Mouse (Mus musculus) Patski (cell line): ENCODE measurements around the gene Gpbar1. TPM values are rescaled to one million over a fixed set of nuclear protein-coding genes. Genes with fewer than 3 reads are reported as not detected.
"Not testable (repeated sequence)": the region's sequence is repeated elsewhere in the genome, so short reads cannot be mapped to it uniquely, and the experiment has no call there.

Experiments used
- ATAC-seq: fragments of 100-300 bp; one replicate; pipeline ENCODE4 v1.8.0; 2021
- CTCF ChIA-PET: fragments of 350-600 bp; sonication (Branson Sonifier 250); formaldehyde crosslinking; loops from one replicate; lab custom pipeline; 2022; ENCODE audit warnings: inconsistent platforms; lab: Charles Lee
- POLR2A ChIA-PET: fragments of 350-600 bp; sonication (Branson Sonifier 250); formaldehyde crosslinking; loops from one replicate; lab custom pipeline; 2022; ENCODE audit warnings: antibody characterized with exemption, inconsistent platforms; lab: Charles Lee
- DNase-seq: peaks from one replicate; pipeline ENCODE4 v3.0.0-alpha.2; 2011; ENCODE audit warnings: low read depth, low spot score
- H3K27me3 ChIP-seq: fragments of 371-371 bp; one replicate; pipeline ENCODE4 v1.5.1; 2021
- CTCF ChIP-seq: fragments of 100-300 bp; IDR thresholded peaks from one replicate; pipeline ENCODE4 v1.5.1; 2021
- in situ Hi-C: fragments of 300-500 bp; cut with MboI; formaldehyde crosslinking; loops from 3 replicates; pipeline ENCODE4 v1.11.1; 2018; ENCODE audit warnings: low pct_unique_long_range_greater_than_20kb, mixed read lengths
- polyA plus RNA-seq: library from polyadenylated mRNA; unstranded; gene quantifications from one replicate; pipeline ENCODE4 v1.2.3, GENCODE M21; 2021

Gene Gpbar1
- polyA plus RNA-seq, 1 experiment from 2014 or later, result 1.7 TPM

DNA sequence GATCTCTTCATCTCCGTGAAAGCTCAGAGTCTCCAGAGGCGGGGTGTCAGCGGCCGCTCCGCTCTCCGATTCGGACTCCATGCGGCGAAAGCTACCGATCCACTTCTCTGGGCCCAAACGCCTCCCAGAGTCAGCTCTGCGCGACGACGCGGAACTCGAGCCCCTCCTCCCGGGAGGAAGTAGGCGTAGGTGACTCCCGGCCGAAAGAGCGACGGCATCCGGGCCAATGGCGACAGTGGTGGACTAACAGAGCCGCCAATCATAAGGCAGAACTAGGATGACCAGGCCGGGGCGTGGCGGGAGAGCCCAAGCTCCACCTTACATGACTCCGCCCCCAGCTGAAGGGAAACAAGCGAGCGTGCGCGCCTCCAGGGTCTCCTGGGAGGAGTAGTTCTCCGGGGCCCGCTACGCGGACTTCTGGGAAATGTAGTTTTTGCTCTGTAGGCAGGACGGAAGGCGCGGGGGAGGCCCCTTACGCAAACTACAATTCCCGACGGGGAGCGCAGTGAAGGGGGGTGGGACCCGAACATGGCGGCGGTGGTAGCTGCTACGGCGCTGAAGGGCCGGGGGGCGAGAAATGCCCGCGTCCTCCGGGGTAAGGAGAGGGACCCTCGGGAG lies 6.3 kb downstream of the Gpbar1 start, which contains the start of the genes Aamp and Pnkd:
Gene Aamp (minus strand): TSS at position 196 of the 618 bp plus-strand sequence.
Gene Pnkd (plus strand): TSS at position 388 of the 618 bp plus-strand sequence.
- POLR2A ChIA-PET, result interaction anchor here (0.7 to 1.4 kb wide), 2 partner anchors 36 to 54 kb away, joined by 3 to 5 read pairs; no protein-coding TSS in a partner anchor
- ATAC-seq, result peak; percentile 97
- H3K27me3 ChIP-seq, result no peaks in the 10 kb centered on the region
- DNase-seq, result peak; percentile 98
- CTCF ChIA-PET, result interaction anchor here (1.1 to 2.8 kb wide), 5 partner anchors 10 to 78 kb away, joined by 3 to 9 read pairs (median 3); no protein-coding TSS in a partner anchor
- no peak for TF ChIP-seq CTCF
- in situ Hi-C loops, result loop anchor here (5.0 kb wide), 1 partner anchor 77 kb away; no protein-coding TSS in a partner anchor

DNA sequence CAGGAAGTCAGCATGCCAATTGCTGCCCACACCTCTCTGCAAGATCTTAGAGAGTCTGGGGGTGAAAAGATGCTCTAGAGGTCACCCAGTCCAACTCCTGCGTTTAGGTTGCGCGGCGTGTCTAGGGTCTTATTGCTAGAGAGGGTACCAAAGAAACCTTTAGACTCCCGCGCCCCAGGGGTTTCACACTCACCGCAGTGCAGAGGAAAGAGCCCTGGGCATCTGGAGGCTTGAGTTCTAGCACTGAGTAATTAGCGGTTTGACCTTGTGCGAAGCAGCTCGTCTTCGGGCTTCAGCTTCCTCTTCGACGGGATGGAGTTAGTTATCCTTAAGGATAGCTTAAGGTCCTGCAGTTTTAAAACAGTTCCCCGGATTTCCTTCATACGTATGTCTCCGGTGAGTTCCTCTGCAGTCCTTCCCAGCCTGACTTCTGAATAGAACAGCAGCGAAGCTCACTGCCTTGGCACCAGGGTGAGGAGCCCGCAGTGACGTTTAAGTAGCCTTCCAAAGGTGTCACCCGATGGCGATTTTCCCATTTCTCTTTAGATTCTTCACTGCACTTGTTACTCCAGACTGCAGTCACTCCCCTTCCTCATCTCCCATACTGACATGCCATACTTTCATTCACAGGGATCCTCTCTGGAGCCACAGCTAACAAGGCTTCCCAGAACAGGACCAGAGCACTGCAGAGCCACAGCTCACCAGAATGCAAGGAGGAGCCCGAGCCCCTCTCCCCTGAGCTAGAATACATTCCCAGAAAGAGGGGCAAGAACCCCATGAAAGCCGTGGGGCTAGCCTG lies 7.1 kb downstream of the Gpbar1 start:
- CTCF ChIA-PET, result interaction anchor here (1.1 to 2.8 kb wide), 7 partner anchors 9 to 80 kb away, joined by 3 to 9 read pairs (median 3); no protein-coding TSS in a partner anchor
- DNase-seq, result no peak
- ATAC-seq, result no peak
- in situ Hi-C loops, result no loop called here
- no peak for TF ChIP-seq CTCF
- H3K27me3 ChIP-seq, result no peaks in the 10 kb centered on the region
- POLR2A ChIA-PET, result interaction anchor here (0.6 to 2.0 kb wide), 8 partner anchors 10 to 87 kb away, joined by 3 to 13 read pairs (median 4); partner anchors contain the start of gene Arpc2

DNA sequence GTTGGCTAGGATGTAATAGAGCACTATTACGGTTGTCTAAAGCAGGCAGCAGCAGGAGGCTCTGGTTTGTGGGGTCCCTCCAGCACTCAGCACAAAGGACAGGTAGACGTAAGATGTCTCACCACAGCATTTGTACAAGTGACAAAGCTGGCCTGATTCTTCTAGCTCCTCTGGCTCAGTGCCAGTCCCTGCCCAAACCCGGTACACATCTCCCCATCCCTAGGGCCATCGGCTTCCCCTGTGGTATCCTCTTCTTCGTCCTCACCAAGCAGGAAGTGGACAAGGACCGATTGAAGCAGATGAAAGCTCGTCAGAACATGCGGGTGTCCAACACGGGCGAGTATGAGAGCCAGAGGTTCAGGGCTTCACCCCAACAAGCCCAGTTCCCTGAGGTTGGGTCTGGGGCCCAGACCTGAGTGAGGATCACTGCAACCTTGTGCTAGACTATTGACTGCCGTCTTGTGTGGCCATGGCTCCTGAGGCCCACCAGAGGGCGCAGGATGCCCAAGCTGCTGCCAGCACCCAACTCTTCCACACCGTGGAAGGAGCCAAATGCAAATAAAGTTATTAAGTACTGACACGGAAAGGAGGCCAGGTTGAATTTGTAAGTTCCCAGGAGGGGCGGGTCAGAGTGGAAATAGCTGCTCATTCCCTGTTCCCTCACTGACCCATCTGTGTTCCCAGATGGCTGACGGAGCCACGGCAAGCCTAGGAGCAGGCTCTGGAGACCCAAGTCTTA lies 8.7 kb downstream of the Gpbar1 start:
- ChIA-PET POLR2A (interaction anchor here (1.1 to 2.0 kb wide), 4 partner anchors 8 to 75 kb away, joined by 3 to 13 read pairs (median 4); partner anchors contain the start of genes Arpc2 and Catip), CTCF (interaction anchor here (0.7 to 2.8 kb wide), 15 partner anchors 9 to 82 kb away, joined by 3 to 9 read pairs (median 4); partner anchors contain the start of genes Catip and Tmbim1)
- ATAC-seq, H3K27me3 ChIP-seq, in situ Hi-C loops, DNase-seq: not testable (repeated sequence)

DNA sequence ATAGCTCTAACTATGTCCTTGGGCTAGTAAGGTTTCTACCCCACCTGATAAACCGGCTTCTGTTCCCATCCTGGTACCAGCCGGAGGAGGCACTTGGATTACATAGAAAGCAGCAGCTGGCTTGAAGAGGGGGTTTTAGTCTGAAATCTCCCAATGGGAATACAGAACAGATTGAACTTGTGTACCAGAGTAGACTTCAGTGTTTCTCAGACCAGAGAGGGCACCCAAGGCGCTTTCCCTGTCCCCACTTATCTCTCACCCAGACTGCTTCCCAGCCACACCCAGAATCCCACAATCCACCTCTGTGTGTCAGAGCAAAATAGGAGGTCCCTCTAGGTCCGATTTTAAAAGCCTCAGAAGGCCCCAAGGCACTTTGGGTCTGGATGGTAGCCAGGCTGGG lies 10.0 kb downstream of the Gpbar1 start:
- in situ Hi-C loops, result no loop called here
- DNase-seq (no peak), ATAC-seq (no peak)
- CTCF ChIA-PET, result interaction anchor here (1.1 to 2.6 kb wide), 6 partner anchors 17 to 83 kb away, joined by 3 to 9 read pairs (median 4); partner anchors contain the start of genes Catip and Tmbim1
- no peak for TF ChIP-seq CTCF
- POLR2A ChIA-PET, result interaction anchor here (0.6 to 1.7 kb wide), 2 partner anchors 40 to 74 kb away, joined by 3 to 5 read pairs; partner anchors contain the start of gene Catip
- H3K27me3 ChIP-seq, result no peaks in the 10 kb centered on the region

DNA sequence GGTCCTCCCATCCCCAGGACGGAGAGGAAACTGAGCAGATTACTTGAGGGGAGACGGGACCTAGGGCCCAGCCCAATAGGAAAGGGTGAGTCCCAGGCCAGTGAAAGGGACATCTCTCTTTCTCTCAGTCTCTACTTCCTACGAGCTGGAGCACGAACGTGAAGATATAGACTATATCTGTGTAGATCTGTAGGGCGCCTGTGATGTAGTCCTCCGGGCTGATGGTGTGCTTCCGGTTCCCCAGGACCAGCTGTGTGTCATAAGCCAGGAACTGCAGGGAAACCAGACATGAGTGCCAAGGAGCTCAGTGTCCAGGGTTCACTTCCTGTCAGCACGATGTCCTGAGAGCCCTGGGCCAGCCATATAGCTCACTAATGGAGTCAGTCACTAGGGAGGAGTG lies 10.9 kb downstream of the Gpbar1 start:
- ATAC-seq (no peak), DNase-seq (no peak)
- TF ChIP-seq CTCF, result no peak
- CTCF ChIA-PET, result interaction anchor here (1.2 kb wide), 1 partner anchor 73 kb away, joined by 3 read pairs; the partner anchor contains the start of gene Catip
- H3K27me3 ChIP-seq, result no peaks in the 10 kb centered on the region
- in situ Hi-C loops, result no loop called here
- POLR2A ChIA-PET, result interaction anchor here (0.8 to 1.1 kb wide), 2 partner anchors 15 to 79 kb away, joined by 3 read pairs; partner anchors contain the start of gene Tmbim1

DNA sequence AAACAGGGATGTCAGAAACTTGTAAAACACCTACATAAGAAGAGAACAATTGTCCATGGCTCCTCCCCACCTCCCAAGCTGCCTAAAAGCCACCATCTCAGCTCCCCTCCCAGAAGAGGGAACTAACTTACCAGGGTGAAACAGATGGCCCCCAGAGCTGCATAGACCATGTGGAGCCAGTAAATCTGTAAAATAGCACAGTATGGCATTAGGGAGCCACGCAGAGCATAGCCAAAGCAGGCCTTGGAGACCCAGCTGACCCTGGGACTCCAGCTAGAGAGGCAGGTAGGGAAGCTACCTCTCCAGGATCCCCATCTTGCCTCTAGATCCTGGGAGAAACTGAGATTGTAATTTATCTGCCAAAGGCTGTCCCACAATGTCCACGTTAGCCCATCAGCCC lies 11.4 kb downstream of the Gpbar1 start:
- POLR2A ChIA-PET, result interaction anchor here (0.8 to 1.1 kb wide), 2 partner anchors 15 to 80 kb away, joined by 3 read pairs; partner anchors contain the start of gene Tmbim1
- H3K27me3 ChIP-seq, result no peaks in the 10 kb centered on the region
- in situ Hi-C loops, result loop anchor here (10.0 kb wide), 1 partner anchor 255 kb away; no protein-coding TSS in a partner anchor
- no peak for TF ChIP-seq CTCF
- no peak for DNase-seq
- no peak for ATAC-seq
- CTCF ChIA-PET, result interaction anchor here (1.2 kb wide), 1 partner anchor 72 kb away, joined by 3 read pairs; the partner anchor contains the start of gene Catip

DNA sequence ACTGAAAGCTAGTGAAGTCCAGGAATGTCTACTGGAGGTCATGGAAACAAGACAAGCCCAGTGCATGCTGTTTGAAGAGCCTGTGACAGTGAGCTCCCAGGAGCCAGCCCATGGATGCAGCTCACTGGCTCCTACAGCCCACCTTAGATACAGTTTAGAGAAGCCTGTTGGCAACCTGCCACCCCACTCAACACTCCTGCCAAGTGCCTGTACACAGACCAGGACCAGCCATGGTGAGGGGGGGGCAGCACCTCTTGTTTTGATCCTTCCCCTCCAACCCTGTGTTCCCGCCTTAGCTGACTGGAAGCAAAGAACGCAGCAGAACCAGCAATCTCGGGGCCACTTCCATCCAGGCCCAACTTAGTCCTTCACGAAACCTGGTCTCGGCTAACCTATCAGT lies 11.8 kb downstream of the Gpbar1 start:
- no peak for ATAC-seq
- CTCF ChIA-PET, result interaction anchor here (1.2 kb wide), 1 partner anchor 72 kb away, joined by 3 read pairs; the partner anchor contains the start of gene Catip
- DNase-seq, result no peak
- H3K27me3 ChIP-seq, result no peaks in the 10 kb centered on the region
- no peak for TF ChIP-seq CTCF
- in situ Hi-C loops, result loop anchor here (10.0 kb wide), 1 partner anchor 255 kb away; no protein-coding TSS in a partner anchor
- POLR2A ChIA-PET, result interaction anchor here (1.1 kb wide), 1 partner anchor 15 kb away, joined by 3 read pairs; the partner anchor contains the start of gene Tmbim1

DNA sequence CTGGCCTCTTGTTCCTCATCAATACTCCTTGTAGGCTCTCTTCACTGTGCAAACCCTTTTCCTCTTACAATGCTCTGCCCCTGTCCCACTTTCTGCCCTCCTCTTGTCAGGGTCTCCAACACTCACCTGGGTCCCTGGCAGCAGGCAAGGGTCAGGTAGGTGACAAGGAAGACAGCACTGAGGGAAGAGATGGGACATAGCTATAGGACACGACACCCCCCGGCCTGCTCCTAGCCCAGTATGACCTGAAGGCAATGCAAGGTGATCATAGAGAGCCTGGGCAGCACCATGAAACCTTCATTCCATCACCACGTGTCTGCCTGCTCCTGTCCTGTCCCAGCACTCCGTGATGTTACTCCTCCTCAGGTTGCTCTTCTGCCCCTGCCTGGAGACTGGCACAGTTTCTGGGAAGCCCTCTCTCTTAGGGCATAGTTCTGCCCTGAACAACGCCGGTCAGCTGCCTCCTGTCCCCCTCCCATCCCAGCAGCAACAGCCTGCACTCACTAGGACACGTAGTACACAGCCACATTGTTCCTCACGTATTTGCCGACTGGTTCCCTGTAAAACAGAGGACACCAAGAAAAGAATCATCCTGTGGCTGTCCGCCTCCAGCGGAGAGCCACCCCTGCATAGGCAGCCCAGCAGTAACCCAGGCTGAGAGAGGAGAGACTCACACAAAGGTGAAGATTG lies 14.1 kb downstream of the Gpbar1 start:
- TF ChIP-seq CTCF, result no peak
- ATAC-seq (no peak), DNase-seq (no peak)
- ChIA-PET CTCF (no interaction called here), POLR2A (no interaction called here)
- H3K27me3 ChIP-seq, result no peaks in the 10 kb centered on the region
- in situ Hi-C loops, result loop anchor here (10.0 kb wide), 1 partner anchor 258 kb away; no protein-coding TSS in a partner anchor
